ENCODE assay signal across 23 mouse cellular contexts in the genomic region with DNA sequence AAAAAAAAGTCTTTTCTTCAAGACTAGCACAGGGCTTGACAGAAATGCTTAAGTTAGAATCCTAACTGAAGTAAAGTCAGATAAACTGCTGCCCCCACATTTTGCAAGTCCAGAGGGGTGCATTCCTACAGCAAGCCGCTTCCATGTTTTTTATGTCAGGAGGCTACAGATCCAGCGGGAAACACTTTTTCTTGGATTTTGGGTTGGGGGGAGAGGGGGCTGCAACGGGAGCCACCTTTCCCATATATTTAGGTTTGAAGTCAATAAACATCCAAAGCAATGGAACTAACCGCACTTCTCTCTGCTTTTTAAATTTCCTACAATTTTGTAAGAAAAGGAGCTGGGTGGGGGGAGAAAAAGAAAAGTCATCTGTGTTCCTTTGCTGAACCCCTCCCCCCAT. TPM values are rescaled to one million over a fixed set of nuclear protein-coding genes. Genes with fewer than 3 reads are reported as not detected.
DNase-seq lines count a peak whose midpoint lies in the region; ATAC-seq lines count a peak whose summit lies in the region.
"Had no signal": no experiment of that assay in that cellular context is flagged by ENCODE, and none has a peak within 500 bp of the region (broad histone marks: within the 10 kb centered on the region; RNA-seq: fewer than 3 reads in every experiment).

No protein-coding gene starts in this region.

- H3K9ac ChIP-seq in forebrain, embryonic 12.5 days: peak overlapping the region; percentile 82
- no peak overlapping the region for H3K9ac ChIP-seq in hindbrain, embryonic 15.5 days
- H3K9ac ChIP-seq in midbrain, embryonic 15.5 days: peak overlapping the region; percentile 6; the same call in 1 of the 2 replicates
- H3K9ac ChIP-seq: embryonic facial prominence, embryonic 12.5 days; limb, embryonic 13.5 days; liver, embryonic 14.5 days had no signal

- H3K4me2 ChIP-seq in forebrain, embryonic 12.5 days: peak overlapping the region; percentile 66
- no peak overlapping the region for H3K4me2 ChIP-seq in hindbrain, embryonic 15.5 days
- H3K4me2 ChIP-seq in midbrain, embryonic 15.5 days: peak overlapping the region; percentile 56
- H3K4me2 ChIP-seq: embryonic facial prominence, embryonic 12.5 days; heart, embryonic 11.5 days; limb, embryonic 13.5 days had no signal

- DNase-seq in embryo, embryonic 10.5 days (ENCODE audit: low spot score): peak; percentile 45
- DNase-seq in embryo, embryonic 10 days (ENCODE audit: low spot score): no peak
- DNase-seq in heart, postnatal 36 days: no peak
- no peak for DNase-seq in left cerebral cortex, adult 18-20 months (ENCODE audit: low spot score in 2 of 2)
- DNase-seq in Muller cell, postnatal 12 days (ENCODE audit: inconsistent ontology term): no peak
- DNase-seq: cerebellum, adult 9-11 months; kidney, postnatal 10 days had no signal

- H3K4me1 ChIP-seq in forebrain, embryonic 12.5 days: peaks cover 67% of the 10 kb centered on the region
- 0 out of 2 replicates have a peak, but pooled peaks cover 3% of the 10 kb centered on the region for H3K4me1 ChIP-seq in hindbrain, embryonic 15.5 days (replicated peaks)
- peaks cover 16% of the 10 kb centered on the region for H3K4me1 ChIP-seq in midbrain, embryonic 15.5 days
- H3K4me1 ChIP-seq: embryonic facial prominence, embryonic 12.5 days had no signal

- peak overlapping the region; percentile 31; the same call in 1 of the 2 replicates for H3K27ac ChIP-seq in forebrain, embryonic 12.5 days
- H3K27ac ChIP-seq in hindbrain, embryonic 15.5 days (replicated peaks): no peak overlapping the region
- H3K27ac ChIP-seq in midbrain, embryonic 15.5 days: peak overlapping the region; percentile 9; the same call in 1 of the 2 replicates
- H3K27ac ChIP-seq: embryonic facial prominence, embryonic 12.5 days; limb, embryonic 13.5 days; liver, embryonic 14.5 days had no signal

- H3K27me3 ChIP-seq in forebrain, embryonic 12.5 days: peaks cover 78% of the 10 kb centered on the region
- H3K27me3 ChIP-seq in hindbrain, embryonic 15.5 days: peaks cover 84% of the 10 kb centered on the region
- peaks cover 7% of the 10 kb centered on the region for H3K27me3 ChIP-seq in midbrain, embryonic 15.5 days (replicated peaks)

- H3K9me3 ChIP-seq in forebrain, embryonic 12.5 days: no peaks in the 10 kb centered on the region
- no peaks in the 10 kb centered on the region for H3K9me3 ChIP-seq in hindbrain, embryonic 15.5 days
- no peaks in the 10 kb centered on the region for H3K9me3 ChIP-seq in midbrain, embryonic 15.5 days
- H3K9me3 ChIP-seq: embryonic facial prominence, embryonic 12.5 days; limb, embryonic 13.5 days had no signal

- no peaks in the 10 kb centered on the region for H3K36me3 ChIP-seq in forebrain, embryonic 12.5 days (replicated peaks)
- no peaks in the 10 kb centered on the region for H3K36me3 ChIP-seq in hindbrain, embryonic 15.5 days
- no peaks in the 10 kb centered on the region for H3K36me3 ChIP-seq in midbrain, embryonic 15.5 days (replicated peaks)
- H3K36me3 ChIP-seq: embryonic facial prominence, embryonic 12.5 days; limb, embryonic 13.5 days had no signal

- peak overlapping the region; percentile 58 for H3K4me3 ChIP-seq in forebrain, embryonic 12.5 days (replicated peaks)
- H3K4me3 ChIP-seq in hindbrain, embryonic 15.5 days: peak overlapping the region; percentile 6
- peak overlapping the region; percentile 43 for H3K4me3 ChIP-seq in midbrain, embryonic 15.5 days
- H3K4me3 ChIP-seq: embryonic facial prominence, embryonic 12.5 days; limb, embryonic 13.5 days; megakaryocyte, embryonic 14.5 days had no signal

- intact Hi-C loops in heart, postnatal 36 days (cut with DNase I): no loop called here

- no peak for ATAC-seq in forebrain, embryonic 12.5 days (ENCODE audit: low FRiP score)
- no peak for ATAC-seq in hindbrain, embryonic 15.5 days (ENCODE audit: low FRiP score, low read depth)
- no peak for ATAC-seq in midbrain, embryonic 15.5 days (replicated peaks)
- ATAC-seq: CD4-positive, CD25-positive, alpha-beta regulatory T cell, adult 4 months; intestine, embryonic 16.5 days; lung, postnatal 0 days had no signal

- 2% methylated on average over 4 of the region's 4 CpGs for WGBS in forebrain, embryonic 12.5 days
- WGBS in hindbrain, embryonic 15.5 days: 2% methylated on average over 4 of the region's 4 CpGs
- WGBS in midbrain, embryonic 15.5 days: 16% methylated on average over 4 of the region's 4 CpGs

RNA-seq across cellular contexts. Expression of gene Otx2, which starts 10.1 kb away (rescaled TPM):
- polyA plus RNA-seq in forebrain, embryonic 12.5 days (2016; fragmentation: Nextera tagmentation; extraction: Ambion mirVana): 56.7 and 59.3 TPM in 2 replicates
- polyA plus RNA-seq in hindbrain, embryonic 15.5 days (2015; fragmentation: Nextera tagmentation; extraction: Ambion mirVana): 21.9 and 36.3 TPM in 2 replicates
- polyA plus RNA-seq in midbrain, embryonic 15.5 days (2015; fragmentation: Nextera tagmentation; extraction: Ambion mirVana): 83.5 and 83.6 TPM in 2 replicates
- not detected for total RNA-seq in heart, postnatal 36 days (2021)
- total RNA-seq in left cerebral cortex, adult 18-20 months (2021): under 1 TPM in 1 of 2 experiments, not detected in 1; 0.35 TPM
- total RNA-seq: adrenal gland, postnatal 4 days; gastrocnemius, postnatal 4 days; heart, postnatal 25 days; MEL had no signal
- polyA plus RNA-seq: CD4-positive, CD25-positive, alpha-beta regulatory T cell, adult 4 months; intestine, embryonic 16.5 days; limb, embryonic 13.5 days; lung, postnatal 0 days; small intestine, adult 2 months had no signal

Comparison
In these comparisons a context has a peak if more than half of its experiments do, and no peak if none do; other contexts are left out.
1. H3K4me3 ChIP-seq: peak in every context shown above with its lines; median percentile 58 in forebrain, embryonic 12.5 days; 43 in midbrain, embryonic 15.5 days; 6 in hindbrain, embryonic 15.5 days.